Mouse (Mus musculus): Measurements from ENCODE around the gene Bahcc1.

The Bahcc1 gene

GRCm38 (mm10) chr11:120242726-120243530 is 10.2 kb downstream of the Bahcc1 start:
- no peak for DNase-seq (ENCODE audit: low read depth, low spot score)

GRCm38 (mm10) chr11:120243531-120243820 is 10.7 kb downstream of the Bahcc1 start:
- no peak for DNase-seq (ENCODE audit: low read depth, low spot score)

GRCm38 (mm10) chr11:120248160-120248793 is 15.5 kb downstream of the Bahcc1 start:
- DNase-seq (ENCODE audit: low read depth, low spot score) = no peak

DNA sequence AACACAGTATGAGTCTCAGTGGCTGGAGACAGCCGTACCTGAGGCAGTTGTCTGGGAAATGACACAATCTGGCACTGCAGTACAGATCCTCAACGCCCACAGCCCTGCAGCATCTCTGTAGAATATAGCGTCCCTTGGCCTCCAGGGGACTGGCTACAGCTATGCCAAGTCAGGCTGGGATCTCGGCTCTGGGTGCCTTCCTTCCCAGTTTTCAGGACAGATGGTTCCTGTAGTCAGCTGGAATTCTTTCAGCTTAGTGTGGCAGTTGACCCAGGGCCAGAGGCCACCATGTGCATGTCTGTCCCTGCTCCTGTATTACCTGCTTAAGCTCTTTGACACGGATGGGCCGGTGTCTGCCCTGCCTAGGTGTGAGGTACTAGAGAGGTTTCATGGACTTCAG is 16.2 kb downstream of the Bahcc1 start:
- DNase-seq (ENCODE audit: low read depth, low spot score) = no peak

GRCm38 (mm10) chr11:120250991-120251949 is 18.5 kb downstream of the Bahcc1 start:
- DNase-seq (ENCODE audit: low read depth, low spot score) = no peak

DNA sequence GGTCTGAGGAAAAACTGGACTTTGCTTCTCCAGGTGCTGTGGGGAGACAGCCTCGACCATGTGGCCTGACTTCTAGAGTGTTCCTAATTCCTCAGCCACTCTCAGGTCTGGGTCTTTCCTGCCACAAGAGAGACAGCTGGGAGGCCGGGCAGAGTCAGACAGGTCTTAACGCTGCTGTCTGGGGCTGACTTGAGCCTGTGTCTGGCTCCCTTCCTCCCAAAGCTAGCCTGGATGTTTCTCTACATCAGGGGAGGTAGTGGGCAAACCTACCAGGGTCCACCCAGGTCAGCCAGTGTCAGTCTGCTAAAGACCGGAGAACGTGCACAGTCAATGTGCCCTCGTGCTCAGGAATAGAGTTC is 19.2 kb downstream of the Bahcc1 start:
- DNase-seq (ENCODE audit: low read depth, low spot score) = no peak

DNA sequence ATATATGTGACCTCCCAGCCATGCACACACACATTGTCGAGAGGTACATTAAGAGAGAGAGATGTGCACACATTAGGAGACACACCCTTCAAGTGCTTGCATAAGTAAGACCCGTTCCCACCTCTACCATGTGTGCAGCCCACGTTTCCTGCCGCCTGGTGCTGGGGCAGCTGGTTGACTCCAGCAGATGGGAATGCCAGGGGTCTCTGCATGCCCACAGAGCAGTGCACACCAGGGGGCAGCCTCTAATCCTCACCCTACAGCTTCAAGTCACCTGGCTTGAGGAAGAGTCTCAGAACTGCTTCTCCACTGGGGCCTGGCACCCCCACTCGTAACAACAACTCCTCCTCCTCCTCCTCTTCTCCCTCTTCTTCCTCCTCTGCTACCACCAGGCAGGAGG is 19.7 kb downstream of the Bahcc1 start:
- peak; percentile 66 for DNase-seq (ENCODE audit: low read depth, low spot score)

DNA sequence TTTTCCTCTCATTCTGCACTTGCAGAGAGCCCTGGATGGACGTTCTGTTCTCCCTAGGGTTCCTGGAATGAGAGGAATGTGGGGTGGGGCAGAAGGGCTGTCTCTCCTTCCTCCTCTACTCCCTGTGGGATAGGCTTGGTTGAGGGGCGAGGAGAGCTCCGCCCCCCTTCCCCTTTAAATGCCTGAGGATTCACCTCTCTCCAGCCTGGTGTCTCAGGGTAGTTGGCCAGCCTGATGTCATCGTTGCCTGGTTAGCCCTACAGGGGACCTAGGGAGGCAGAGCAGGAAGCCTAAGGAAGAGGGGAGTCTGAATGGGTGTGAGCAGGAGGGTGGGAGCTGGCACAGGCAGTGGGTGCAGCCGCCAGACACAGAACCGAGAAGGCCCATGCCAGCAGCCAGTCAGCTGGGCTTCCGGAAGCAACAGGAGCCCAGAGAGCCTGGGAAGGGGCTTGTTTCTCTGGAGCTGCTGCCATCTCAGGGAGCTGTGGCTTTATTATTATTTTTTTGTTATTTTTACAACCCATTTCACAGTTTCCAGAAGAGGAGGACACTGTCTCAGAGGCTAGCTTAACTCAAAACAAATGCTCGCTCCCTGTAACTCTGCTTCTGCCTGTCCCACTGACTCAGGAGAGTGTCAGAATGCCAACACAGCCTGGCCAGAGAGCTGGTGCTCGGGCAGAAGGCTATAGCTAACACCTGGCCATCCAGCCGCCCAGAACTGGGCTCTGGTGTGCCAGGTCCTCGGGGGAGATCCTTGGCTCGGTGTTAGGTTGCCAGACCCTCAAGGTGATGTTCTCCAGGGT is 20.3 kb downstream of the Bahcc1 start:
- peak; percentile 95 for DNase-seq (ENCODE audit: low read depth, low spot score)

DNA sequence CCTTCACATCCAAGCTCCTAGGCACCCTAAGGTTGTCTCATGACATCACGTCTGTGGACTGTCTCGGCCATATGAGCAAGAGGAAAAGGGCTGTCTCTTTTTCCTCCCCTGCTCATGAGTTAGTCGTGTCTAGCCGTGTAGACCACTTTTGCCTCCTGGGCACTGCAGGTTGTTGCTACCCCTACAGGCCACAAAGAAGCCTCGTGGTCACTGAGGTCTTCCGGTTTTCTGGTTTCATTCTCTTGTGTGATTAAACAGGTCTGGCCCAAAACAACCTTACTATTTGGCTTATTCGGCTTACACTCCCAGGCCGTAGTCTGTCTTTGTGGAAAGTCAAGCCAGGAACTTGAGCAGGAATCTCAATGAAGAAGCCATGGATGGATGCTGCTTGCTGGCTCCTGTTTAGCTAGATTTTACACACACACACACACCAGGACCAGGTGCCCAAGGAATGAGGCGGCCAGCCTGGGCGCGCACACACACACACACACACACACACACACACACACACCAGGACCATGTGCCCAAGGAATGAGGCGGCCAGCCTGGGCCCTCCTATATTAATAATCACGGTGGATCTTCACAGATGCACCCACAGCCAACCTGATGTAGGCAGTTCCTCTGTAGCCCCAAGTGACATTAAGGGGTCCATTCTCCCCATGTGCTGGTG is 21.0 kb downstream of the Bahcc1 start:
- DNase-seq (ENCODE audit: low read depth, low spot score) = no peak

DNA sequence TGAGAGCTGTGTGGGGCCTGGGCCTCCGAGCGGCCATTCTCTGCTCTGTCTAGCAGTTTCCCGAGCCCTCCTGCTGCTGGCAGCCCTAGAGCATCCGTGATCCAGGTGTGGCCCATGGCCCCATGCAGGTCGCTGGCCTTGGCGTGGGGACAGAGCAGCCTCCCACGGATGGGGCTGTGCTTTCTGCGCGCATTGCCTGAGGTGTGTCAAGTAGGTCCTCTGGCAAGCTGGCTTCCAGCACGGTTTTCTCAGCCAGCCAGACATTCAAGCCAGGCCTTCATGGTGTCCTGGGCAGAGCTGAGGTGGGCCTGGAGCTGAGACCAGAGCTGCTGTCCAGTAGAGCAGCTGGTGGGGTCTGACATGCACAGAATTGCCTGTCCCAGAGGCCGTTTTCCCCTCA is 21.7 kb downstream of the Bahcc1 start:
- no peak for DNase-seq (ENCODE audit: low read depth, low spot score)

DNA sequence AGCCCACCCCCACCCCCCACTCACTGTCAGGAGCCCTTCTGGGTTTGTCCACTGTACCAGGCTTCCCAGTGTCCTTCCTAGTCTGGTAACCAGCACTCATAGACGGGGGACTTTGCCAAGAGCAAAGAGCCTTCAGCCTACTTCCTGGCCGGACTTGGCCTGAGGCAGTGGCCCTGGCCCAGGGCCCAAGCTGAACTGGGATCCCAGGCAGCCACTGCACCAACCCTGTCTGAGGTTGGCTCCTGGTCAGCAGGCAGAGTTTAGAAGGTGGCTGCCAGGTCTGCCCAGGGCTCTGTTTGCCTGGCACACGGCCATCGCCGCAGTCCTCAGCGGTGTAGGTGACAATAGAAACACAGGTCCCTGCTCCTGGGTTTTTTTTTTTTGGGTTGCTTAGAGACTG is 22.3 kb downstream of the Bahcc1 start:
- no peak for DNase-seq (ENCODE audit: low read depth, low spot score)

DNA sequence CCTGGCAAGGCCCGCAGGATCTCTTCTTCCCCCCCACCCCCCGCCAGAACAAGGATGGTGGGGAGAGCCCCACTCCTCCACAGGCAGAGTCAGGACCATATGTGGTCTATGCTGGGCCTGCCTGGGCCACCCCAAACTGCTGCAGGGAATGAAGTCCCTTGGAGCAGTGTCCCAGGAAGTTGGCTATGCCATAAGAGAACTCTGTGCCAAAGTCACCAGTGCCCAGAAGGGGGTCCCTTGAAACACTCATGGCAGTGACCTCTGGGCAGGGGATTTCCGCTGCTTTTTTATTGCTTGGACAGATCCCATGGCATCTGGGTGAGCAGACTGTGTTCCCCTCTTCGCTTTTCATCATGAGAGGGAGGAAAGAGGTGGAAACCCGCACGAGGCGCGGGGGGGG is 22.8 kb downstream of the Bahcc1 start:
- DNase-seq (ENCODE audit: low read depth, low spot score) = no peak

GRCm38 (mm10) chr11:120256108-120256507 is 23.4 kb downstream of the Bahcc1 start:
- no peak for DNase-seq (ENCODE audit: low read depth, low spot score)

DNA sequence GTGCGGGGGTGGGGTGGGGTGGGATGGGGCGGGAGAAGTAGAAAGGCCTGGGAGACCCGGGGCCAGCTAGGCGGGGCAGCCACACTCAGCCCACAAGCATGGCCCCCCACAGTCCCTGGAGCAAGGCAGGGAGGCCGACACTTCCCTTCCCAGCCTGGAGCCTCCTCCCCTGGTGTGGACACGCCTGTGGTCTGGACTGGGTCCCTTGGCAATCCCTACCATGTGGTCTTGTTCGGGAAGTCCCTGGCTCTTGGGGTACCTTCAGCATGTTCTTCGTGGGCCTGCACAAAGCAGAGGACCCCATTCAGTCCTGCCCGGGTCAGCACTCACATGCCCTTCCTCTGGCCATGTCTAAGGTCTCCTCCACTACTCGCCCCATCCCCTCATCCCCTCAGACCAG is 23.8 kb downstream of the Bahcc1 start:
- DNase-seq (ENCODE audit: low read depth, low spot score) = no peak

GRCm38 (mm10) chr11:120256981-120257820 is 24.5 kb downstream of the Bahcc1 start:
- no peak for DNase-seq (ENCODE audit: low read depth, low spot score)

- no peak for DNase-seq (ENCODE audit: low read depth, low spot score)
These were observed 25.2 kb downstream of the Bahcc1 start for GRCm38 (mm10) chr11:120257911-120258310.

DNA sequence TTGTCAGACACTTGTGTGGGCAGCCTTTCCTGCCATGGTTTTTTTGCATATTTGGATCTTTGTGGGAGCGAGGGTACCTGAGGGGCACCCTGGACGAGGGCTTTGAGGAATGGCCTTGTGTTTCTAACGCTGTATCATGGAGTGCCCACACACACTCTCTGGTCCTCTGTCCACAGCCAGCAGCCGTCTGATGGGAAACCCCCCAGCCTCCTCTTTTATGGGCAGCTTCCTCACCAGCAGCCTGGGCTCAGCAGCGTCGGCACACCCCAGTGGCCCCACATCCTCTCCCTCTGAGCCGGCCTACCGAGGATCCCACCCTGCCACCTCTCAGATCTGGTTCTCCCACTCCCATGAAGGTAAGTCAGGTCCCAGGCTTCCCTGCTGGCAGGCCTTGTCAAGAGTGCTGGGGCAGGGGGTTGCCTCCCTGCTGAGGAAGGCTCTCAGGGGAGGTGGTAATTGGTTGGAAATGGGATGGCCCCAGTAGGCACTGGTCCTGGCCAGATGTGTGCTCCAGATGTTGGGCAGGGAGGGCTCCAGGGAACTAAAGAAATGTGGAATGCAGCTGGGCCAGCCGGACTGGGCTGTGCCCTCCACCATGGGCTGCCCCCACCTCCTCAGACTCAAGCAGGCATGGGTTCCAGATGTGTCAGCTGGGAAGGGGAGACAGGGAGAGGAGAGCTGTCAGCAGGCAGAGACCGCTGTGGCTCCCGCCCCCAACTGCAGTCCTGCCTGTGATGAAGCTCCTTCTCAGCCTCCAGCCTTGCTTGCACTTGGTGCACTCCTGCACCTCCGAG is 26.3 kb downstream of the Bahcc1 start:
- DNase-seq (ENCODE audit: low read depth, low spot score) = no peak

DNA sequence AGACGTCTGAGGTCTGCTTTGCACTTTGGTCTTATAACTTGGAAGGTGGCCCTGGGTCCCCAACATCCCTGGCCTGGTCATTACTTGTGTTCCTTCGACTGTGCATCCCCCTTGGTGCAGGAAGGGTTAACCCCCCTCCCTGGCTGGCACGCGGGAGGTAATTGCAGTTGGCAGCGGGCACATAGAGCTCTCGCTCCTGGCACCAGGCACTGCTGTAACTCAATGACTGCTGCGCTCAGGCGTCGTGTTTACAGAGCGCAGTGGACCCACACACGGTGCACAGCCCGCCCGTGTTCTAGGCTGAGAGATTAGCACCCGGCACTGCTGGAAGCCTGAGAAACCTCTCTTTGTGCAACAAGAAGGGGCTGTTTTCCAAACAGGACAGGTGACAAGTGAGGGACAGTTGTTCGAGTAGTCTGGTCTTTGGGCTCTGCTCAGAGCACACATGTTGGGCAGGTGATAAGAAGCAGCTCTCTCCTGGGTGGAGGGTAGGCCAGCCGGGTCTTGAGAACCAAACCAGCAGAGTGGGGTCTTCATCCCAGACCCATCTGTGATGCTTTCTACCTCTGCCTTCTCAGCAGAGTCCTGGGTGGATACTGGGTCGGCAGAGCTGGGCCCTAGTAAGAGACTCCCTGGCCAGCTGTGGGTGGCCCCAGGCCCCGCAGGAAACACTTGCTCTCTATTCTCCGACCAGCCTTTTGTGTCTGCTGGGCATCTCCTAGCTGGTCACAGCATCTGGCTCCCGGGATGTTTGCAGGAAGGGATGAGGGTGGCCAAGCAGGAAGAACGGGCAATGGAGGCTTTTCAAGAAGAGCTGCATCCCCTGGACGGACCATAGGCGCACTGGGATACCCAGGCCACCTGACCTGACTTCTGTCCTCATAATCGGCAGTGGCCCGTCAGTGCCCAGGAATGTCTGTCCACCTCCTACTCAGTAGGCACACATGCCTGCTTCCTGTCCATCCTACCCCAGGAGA is 27.3 kb downstream of the Bahcc1 start:
- no peak for DNase-seq (ENCODE audit: low read depth, low spot score)

Data from ES-CJ7 (cell line).